Mouse (Mus musculus) midbrain, embryonic 10.5 days (tissue): Measurements from ENCODE around the gene Aspn. TPM values are rescaled to one million over a fixed set of nuclear protein-coding genes. Genes with fewer than 3 reads are reported as not detected.

ENCODE experiments used
- DNase-seq: peaks from one replicate; pipeline ENCODE4 v3.0.0-alpha.2; 2017; ENCODE audit warnings: low spot score
- H3K27ac ChIP-seq: fragments of 300-500 bp; sonication (generic); replicated peaks from 2 replicates; pipeline ENCODE4 v1.5.1; 2016; ENCODE audit warnings: mild to moderate bottlenecking
- H3K27me3 ChIP-seq: fragments of 300-500 bp; sonication (generic); 2 replicates; pipeline ENCODE4 v1.6.1; 2016; ENCODE audit warnings: low read depth, mild to moderate bottlenecking; ENCODE audit not compliant: poor library complexity, severe bottlenecking
- H3K36me3 ChIP-seq: fragments of 300-500 bp; sonication (generic); 2 replicates; pipeline ENCODE4 v1.6.1; 2016; ENCODE audit warnings: mild to moderate bottlenecking, moderate library complexity
- H3K4me1 ChIP-seq: fragments of 300-500 bp; sonication (generic); 2 replicates; pipeline ENCODE4 v1.6.1; 2016
- H3K4me3 ChIP-seq: fragments of 300-500 bp; sonication (generic); 2 replicates; pipeline ENCODE4 v1.5.1; 2016; ENCODE audit warnings: mild to moderate bottlenecking, moderate library complexity
- H3K9me3 ChIP-seq: fragments of 300-500 bp; sonication (generic); replicated peaks from 2 replicates; pipeline ENCODE4 v1.6.1; 2016; ENCODE audit warnings: mild to moderate bottlenecking
- WGBS: fragments of 180-500 bp; shearing (Covaris S2); methylation state at CpG from one replicate; pipeline ENCODE4 v1.1.7; 2016; 5-methylcytosine and 5-hydroxymethylcytosine counted together
- polyA plus RNA-seq: library from polyadenylated mRNA; unstranded; fragments of >200 nt; fragmentation: Nextera tagmentation; extraction: Ambion mirVana; gene quantifications from 2 replicates; pipeline ENCODE4 v1.2.1, GENCODE M21; 2016

The Aspn gene
- polyA plus RNA-seq: 0.11 and 0.15 TPM in 2 replicates

- Histone ChIP-seq H3K4me1 (no peaks in the 10 kb centered on the region), H3K9me3 (no peaks in the 10 kb centered on the region), H3K27ac (no peak within 1 kb of the TSS), H3K36me3 (no peaks in the 10 kb centered on the region), H3K4me3 (no peak within 1 kb of the TSS), H3K27me3 (no peaks in the 10 kb centered on the region)
- DNase-seq: no peak
- 91% methylated on average over 3 of the region's 3 CpGs for WGBS
Measured at GRCm38 (mm10) chr13:49544279-49544678, at the start of gene Aspn. Gene Aspn (plus strand): TSS chr13:49544443.

- no peaks in the 10 kb centered on the region for H3K27me3 ChIP-seq
- H3K4me3 ChIP-seq: no peak within 1 kb of the TSS
- DNase-seq: no peak
- no peaks in the 10 kb centered on the region for H3K36me3 ChIP-seq
- peak within 1 kb of the TSS; percentile 61 for H3K27ac ChIP-seq
- H3K4me1 ChIP-seq: peaks cover 12% of the 10 kb centered on the region
- H3K9me3 ChIP-seq: no peaks in the 10 kb centered on the region
- 54% methylated on average over 4 of the region's 4 CpGs for WGBS
Measured at GRCm38 (mm10) chr13:49504510-49504909, 39.7 kb upstream of the Aspn start, which contains the start of gene Ecm2. Gene Ecm2 (plus strand): TSS chr13:49504810.

- Histone ChIP-seq H3K9me3 (no peaks in the 10 kb centered on the region), H3K36me3 (no peaks in the 10 kb centered on the region), H3K27ac (no peak overlapping the region), H3K27me3 (no peaks in the 10 kb centered on the region), H3K4me1 (peaks cover 12% of the 10 kb centered on the region), H3K4me3 (no peak overlapping the region)
- DNase-seq: no peak
- WGBS: 89% methylated on average over 4 of the region's 4 CpGs
Measured at GRCm38 (mm10) chr13:49505776-49506175, 38.5 kb upstream of the Aspn start.

GRCm38 (mm10) chr13:49507176-49507575 is 37.1 kb upstream of the Aspn start:
- Histone ChIP-seq H3K4me1 (peaks cover 12% of the 10 kb centered on the region), H3K27me3 (no peaks in the 10 kb centered on the region), H3K9me3 (no peaks in the 10 kb centered on the region), H3K4me3 (no peak overlapping the region), H3K27ac (no peak overlapping the region), H3K36me3 (no peaks in the 10 kb centered on the region)
- no peak for DNase-seq
- 77% methylated on average over 3 of the region's 3 CpGs for WGBS

GRCm38 (mm10) chr13:49518761-49519160 is 25.5 kb upstream of the Aspn start:
- no peak for DNase-seq
- H3K4me1 ChIP-seq: no peaks in the 10 kb centered on the region
- 46% methylated on average over 2 of the region's 2 CpGs for WGBS

GRCm38 (mm10) chr13:49526235-49526634 is 18.0 kb upstream of the Aspn start:
- Histone ChIP-seq H3K27ac (no peak overlapping the region), H3K36me3 (no peaks in the 10 kb centered on the region), H3K4me3 (no peak overlapping the region), H3K27me3 (no peaks in the 10 kb centered on the region), H3K9me3 (no peaks in the 10 kb centered on the region), H3K4me1 (no peaks in the 10 kb centered on the region)
- 92% methylated on average over 2 of the region's 2 CpGs for WGBS
- DNase-seq: no peak

More at GRCm38 (mm10) chr13:49518761-49519160, 25.5 kb upstream of the Aspn start:
- Histone ChIP-seq H3K27me3 (no peaks in the 10 kb centered on the region), H3K4me3 (no peak overlapping the region), H3K9me3 (no peaks in the 10 kb centered on the region), H3K27ac (no peak overlapping the region), H3K36me3 (no peaks in the 10 kb centered on the region)

- no peaks in the 10 kb centered on the region for H3K4me1 ChIP-seq
- DNase-seq: no peak
- H3K4me3 ChIP-seq: no peak overlapping the region
- no peaks in the 10 kb centered on the region for H3K27me3 ChIP-seq
- no peaks in the 10 kb centered on the region for H3K9me3 ChIP-seq
- H3K27ac ChIP-seq: no peak overlapping the region
- WGBS: 93% methylated on average over 4 of the region's 4 CpGs
- no peaks in the 10 kb centered on the region for H3K36me3 ChIP-seq
Measured at GRCm38 (mm10) chr13:49530636-49531035, 13.6 kb upstream of the Aspn start.

- Histone ChIP-seq H3K4me3 (no peak overlapping the region), H3K36me3 (no peaks in the 10 kb centered on the region), H3K4me1 (no peaks in the 10 kb centered on the region), H3K27me3 (no peaks in the 10 kb centered on the region), H3K9me3 (no peaks in the 10 kb centered on the region), H3K27ac (no peak overlapping the region)
- DNase-seq: no peak
- 89% methylated on average over 1 of the region's 1 CpGs for WGBS
Measured at GRCm38 (mm10) chr13:49536946-49537345, 7.3 kb upstream of the Aspn start.

- H3K36me3 ChIP-seq: no peaks in the 10 kb centered on the region
- no peaks in the 10 kb centered on the region for H3K9me3 ChIP-seq
- H3K4me1 ChIP-seq: no peaks in the 10 kb centered on the region
- H3K27me3 ChIP-seq: no peaks in the 10 kb centered on the region
- no peak for DNase-seq
- no peak overlapping the region for H3K4me3 ChIP-seq
- H3K27ac ChIP-seq: no peak overlapping the region
- WGBS: 95% methylated on average over 1 of the region's 1 CpGs
Measured at GRCm38 (mm10) chr13:49538693-49539092, 5.5 kb upstream of the Aspn start.

- no peaks in the 10 kb centered on the region for H3K4me1 ChIP-seq
- H3K27ac ChIP-seq: no peak overlapping the region
- H3K9me3 ChIP-seq: no peaks in the 10 kb centered on the region
- no peak overlapping the region for H3K4me3 ChIP-seq
- no peaks in the 10 kb centered on the region for H3K36me3 ChIP-seq
- H3K27me3 ChIP-seq: no peaks in the 10 kb centered on the region
- no peak for DNase-seq
- WGBS: 76% methylated on average over 3 of the region's 3 CpGs
Measured at GRCm38 (mm10) chr13:49545646-49546045, 1.4 kb downstream of the Aspn start.

- no peak overlapping the region for H3K4me3 ChIP-seq
- H3K27me3 ChIP-seq: no peaks in the 10 kb centered on the region
- no peaks in the 10 kb centered on the region for H3K36me3 ChIP-seq
- no peak overlapping the region for H3K27ac ChIP-seq
- DNase-seq: no peak
- no peaks in the 10 kb centered on the region for H3K4me1 ChIP-seq
- 83% methylated on average over 1 of the region's 1 CpGs for WGBS
- H3K9me3 ChIP-seq: no peaks in the 10 kb centered on the region
Measured at GRCm38 (mm10) chr13:49546517-49546916, 2.3 kb downstream of the Aspn start.

GRCm38 (mm10) chr13:49547563-49548150 is 3.4 kb downstream of the Aspn start:
- WGBS: 85% methylated on average over 1 of the region's 1 CpGs
- Histone ChIP-seq H3K36me3 (no peaks in the 10 kb centered on the region), H3K4me3 (no peak overlapping the region), H3K4me1 (no peaks in the 10 kb centered on the region), H3K27ac (no peak overlapping the region), H3K9me3 (no peaks in the 10 kb centered on the region), H3K27me3 (no peaks in the 10 kb centered on the region)
- DNase-seq: no peak

- DNase-seq: no peak
- no peaks in the 10 kb centered on the region for H3K27me3 ChIP-seq
- no peaks in the 10 kb centered on the region for H3K9me3 ChIP-seq
- 92% methylated on average over 3 of the region's 3 CpGs for WGBS
- H3K27ac ChIP-seq: no peak overlapping the region
- no peak overlapping the region for H3K4me3 ChIP-seq
- no peaks in the 10 kb centered on the region for H3K36me3 ChIP-seq
- no peaks in the 10 kb centered on the region for H3K4me1 ChIP-seq
Measured at GRCm38 (mm10) chr13:49549616-49550015, 5.4 kb downstream of the Aspn start.

- no peak overlapping the region for H3K4me3 ChIP-seq
- H3K27me3 ChIP-seq: no peaks in the 10 kb centered on the region
- DNase-seq: no peak
- WGBS: 86% methylated on average over 5 of the region's 5 CpGs
- H3K36me3 ChIP-seq: no peaks in the 10 kb centered on the region
- H3K27ac ChIP-seq: no peak overlapping the region
- H3K4me1 ChIP-seq: no peaks in the 10 kb centered on the region
- no peaks in the 10 kb centered on the region for H3K9me3 ChIP-seq
Measured at GRCm38 (mm10) chr13:49554519-49554918, 10.3 kb downstream of the Aspn start.
